ENCODE assay signal across 16 mouse cellular contexts in the genomic region with DNA sequence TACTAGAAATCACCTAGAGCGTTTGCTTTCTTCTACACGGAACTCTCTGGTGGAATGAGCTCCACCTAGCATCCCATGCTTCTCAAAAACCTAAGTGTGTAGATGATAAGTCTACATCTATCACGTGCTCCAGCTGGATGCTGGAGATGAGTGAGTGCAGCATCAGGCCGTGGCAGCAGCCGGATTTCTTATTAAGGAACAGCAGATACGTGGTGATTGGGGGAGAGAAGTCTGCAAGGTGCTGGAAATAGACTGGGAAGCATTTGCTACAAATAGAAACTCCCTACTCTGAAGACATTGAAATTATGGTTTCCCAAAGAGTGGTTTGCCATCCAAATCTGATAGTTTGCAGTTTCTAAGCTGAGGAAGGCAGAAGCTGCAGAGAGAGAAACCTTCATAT.
"Had no signal": no experiment of that assay in that cellular context is flagged by ENCODE, and none has a peak within 500 bp of the region (broad histone marks: within the 10 kb centered on the region; RNA-seq: fewer than 3 reads in every experiment).

No protein-coding gene starts in this region.

- H3K36me3 ChIP-seq: limb, embryonic 15.5 days; liver, embryonic 12.5 days; midbrain, embryonic 15.5 days; neural tube, embryonic 12.5 days; stomach, embryonic 15.5 days had no signal

- H3K9ac ChIP-seq: limb, embryonic 15.5 days; liver, embryonic 12.5 days; lung, embryonic 14.5 days; midbrain, embryonic 15.5 days; neural tube, embryonic 12.5 days; stomach, embryonic 15.5 days had no signal

- H3K27ac ChIP-seq: kidney, postnatal 0 days; limb, embryonic 15.5 days; liver, embryonic 12.5 days; midbrain, embryonic 15.5 days; neural tube, embryonic 12.5 days; stomach, embryonic 15.5 days had no signal

- H3K4me2 ChIP-seq: limb, embryonic 15.5 days; liver, embryonic 12.5 days; lung, embryonic 14.5 days; midbrain, embryonic 11.5 days; midbrain, embryonic 15.5 days; neural tube, embryonic 12.5 days; stomach, embryonic 15.5 days had no signal

- H3K4me3 ChIP-seq: limb, embryonic 15.5 days; liver, embryonic 12.5 days; megakaryocyte, embryonic 14.5 days; midbrain, embryonic 15.5 days; neural tube, embryonic 12.5 days; stomach, embryonic 15.5 days had no signal

- H3K4me1 ChIP-seq: limb, embryonic 15.5 days; liver, embryonic 12.5 days; midbrain, embryonic 15.5 days; neural tube, embryonic 12.5 days; stomach, embryonic 15.5 days had no signal

- DNase-seq: kidney, adult 11 months; kidney, adult 9 months; kidney, postnatal 36 days; layer of hippocampus, adult 9-11 months; lung, embryonic 14.5 days; lung, postnatal 10 days; lung, postnatal 4 days; thymus, postnatal 36 days had no signal

- H3K9me3 ChIP-seq: limb, embryonic 15.5 days; liver, embryonic 12.5 days; midbrain, embryonic 15.5 days; neural tube, embryonic 12.5 days; stomach, embryonic 15.5 days had no signal

- H3K27me3 ChIP-seq: limb, embryonic 15.5 days; liver, embryonic 12.5 days; megakaryocyte, embryonic 14.5 days; midbrain, embryonic 15.5 days; neural tube, embryonic 12.5 days; stomach, embryonic 15.5 days had no signal

- ATAC-seq: liver, embryonic 12.5 days; midbrain, embryonic 15.5 days had no signal
